Mouse (Mus musculus): ENCODE measurements around the gene Rnf40.

- no peak for TF ChIP-seq GATA1 (IDR thresholded peaks at IDR 0.05; ENCODE audit: low read length)
- TF ChIP-seq TAL1 (IDR thresholded peaks at IDR 0.05; ENCODE audit: low read length): no peak
Measured at GRCm38 (mm10) chr7:127628646-127629045, 40.1 kb downstream of the Rnf40 start.

Data from erythroblast, embryonic 14.5 days (primary cell).